In genomic region chr7:118817741-118818140, GRCm38 (mm10) we compare ENCODE assay signal across 27 mouse cellular contexts. TPM values are rescaled to one million over a fixed set of nuclear protein-coding genes. Genes with fewer than 3 reads are reported as not detected.
A peak's percentile ranks its signal among the peaks of the same experiment; 100 is the strongest.
DNase-seq lines count a peak whose midpoint lies in the region; ATAC-seq and TF ChIP-seq lines count a peak whose summit lies in the region.
"Had no signal": no experiment of that assay in that cellular context is flagged by ENCODE, and none has a peak within 500 bp of the region (broad histone marks: within the 10 kb centered on the region; RNA-seq: fewer than 3 reads in every experiment).

No protein-coding gene starts in this region.

- 83% methylated on average over 7 of the region's 7 CpGs for WGBS in kidney, postnatal 0 days
- WGBS in kidney, embryonic 14.5 days = 89% methylated on average over 7 of the region's 7 CpGs
- 88% methylated on average over 7 of the region's 7 CpGs for WGBS in intestine, embryonic 16.5 days

- no peak overlapping the region for H3K4me3 ChIP-seq in kidney, postnatal 0 days (replicated peaks; ENCODE audit: low read depth, low read length)
- no peak overlapping the region for H3K4me3 ChIP-seq in kidney, embryonic 14.5 days (ENCODE audit: low read length)
- H3K4me3 ChIP-seq in E14TG2a.4 (replicated peaks; ENCODE audit: low read length) = peak overlapping the region; percentile 35
- H3K4me3 ChIP-seq in intestine, embryonic 16.5 days (ENCODE audit: low read length) = no peak overlapping the region
- H3K4me3 ChIP-seq: embryonic facial prominence, embryonic 13.5 days; embryonic facial prominence, embryonic 15.5 days; erythroblast, embryonic 14.5 days; forebrain, embryonic 10.5 days; forebrain, embryonic 12.5 days had no signal

- no peak overlapping the region for H3K4me2 ChIP-seq in kidney, postnatal 0 days (ENCODE audit: low read length)
- H3K4me2 ChIP-seq in kidney, embryonic 14.5 days (replicated peaks; ENCODE audit: low read depth, low read length) = no peak overlapping the region
- H3K4me2 ChIP-seq in intestine, embryonic 16.5 days (ENCODE audit: low read depth, low read length) = no peak overlapping the region
- H3K4me2 ChIP-seq: embryonic facial prominence, embryonic 13.5 days; embryonic facial prominence, embryonic 15.5 days; forebrain, embryonic 12.5 days had no signal

- H3K9ac ChIP-seq in kidney, postnatal 0 days (ENCODE audit: low read depth, low read length) = no peak overlapping the region
- no peak overlapping the region for H3K9ac ChIP-seq in kidney, embryonic 14.5 days (ENCODE audit: low read depth, low read length)
- H3K9ac ChIP-seq in intestine, embryonic 16.5 days (ENCODE audit: low read depth, low read length) = no peak overlapping the region
- H3K9ac ChIP-seq: embryonic facial prominence, embryonic 13.5 days; embryonic facial prominence, embryonic 15.5 days; forebrain, embryonic 12.5 days had no signal

- no peak for TF ChIP-seq CTCF in kidney, postnatal 0 days (IDR thresholded peaks at IDR 0.05; ENCODE audit: low read depth)
- TF ChIP-seq CTCF in E14TG2a.4 (conservative IDR thresholded peaks at IDR 0.05; ENCODE audit: low read length) = no peak

- 0 out of 2 replicates have a peak, but pooled peaks have one; percentile 25 for ATAC-seq in kidney, postnatal 0 days (replicated peaks; ENCODE audit: low FRiP score, low read depth)
- no peak for ATAC-seq in kidney, embryonic 14.5 days (ENCODE audit: low FRiP score, low TSS enrichment)
- ATAC-seq in intestine, embryonic 16.5 days = no peak
- ATAC-seq: activated CD4-positive, CD25-positive, alpha-beta regulatory T cell, adult 4 months; forebrain, embryonic 14.5 days; forebrain, embryonic 16.5 days; Patski had no signal

- 0 out of 2 replicates have a peak, but pooled peaks cover 28% of the 10 kb centered on the region for H3K36me3 ChIP-seq in kidney, postnatal 0 days (ENCODE audit: insufficient read depth, low read length)
- H3K36me3 ChIP-seq in kidney, embryonic 14.5 days (ENCODE audit: control insufficient read depth, insufficient read depth, low read length) = peaks cover 22% of the 10 kb centered on the region; the same call in 1 of the 2 replicates
- peaks cover 45% of the 10 kb centered on the region for H3K36me3 ChIP-seq in E14TG2a.4 (ENCODE audit: insufficient read depth, low read length)
- peaks cover 6% of the 10 kb centered on the region; the same call in 1 of the 2 replicates for H3K36me3 ChIP-seq in intestine, embryonic 16.5 days (ENCODE audit: control insufficient read depth, insufficient read depth, low read length)

- DNase-seq in kidney, postnatal 0 days (ENCODE audit: low spot score) = no peak
- DNase-seq in ES-CJ7 (ENCODE audit: low read depth, low spot score) (peak; percentile 57), R1 (ENCODE audit: low read depth, low spot score) (peak; percentile 47)
- no peak for DNase-seq in ovary, postnatal 10 days (ENCODE audit: low spot score)
- DNase-seq in heart, adult 8-10 months (ENCODE audit: low spot score) = no peak
- DNase-seq: adrenal gland, adult 8-10 months; adrenal gland, postnatal 14 days; adrenal gland, postnatal 36 days; cerebellum, adult 11-12 months; cerebellum, adult 2 months; cerebellum, adult 9-10 months; cerebellum, postnatal 10 days; cerebellum, postnatal 36 days; embryo, embryonic 11 days had no signal

- H3K9me3 ChIP-seq in kidney, postnatal 0 days (replicated peaks; ENCODE audit: low read length) = no peaks in the 10 kb centered on the region
- no peaks in the 10 kb centered on the region for H3K9me3 ChIP-seq in kidney, embryonic 14.5 days (ENCODE audit: control insufficient read depth, low read length)
- no peaks in the 10 kb centered on the region for H3K9me3 ChIP-seq in E14TG2a.4 (ENCODE audit: low read length)
- no peaks in the 10 kb centered on the region for H3K9me3 ChIP-seq in intestine, embryonic 16.5 days (ENCODE audit: control insufficient read depth, low read length)
- H3K9me3 ChIP-seq: embryonic facial prominence, embryonic 13.5 days; embryonic facial prominence, embryonic 15.5 days; forebrain, embryonic 10.5 days; forebrain, embryonic 12.5 days; G1E had no signal

- H3K27me3 ChIP-seq in kidney, postnatal 0 days (ENCODE audit: insufficient read depth, low read length) = no peaks in the 10 kb centered on the region
- no peaks in the 10 kb centered on the region for H3K27me3 ChIP-seq in kidney, embryonic 14.5 days (ENCODE audit: control insufficient read depth, insufficient read depth, low read length)
- H3K27me3 ChIP-seq in E14TG2a.4 (ENCODE audit: insufficient read depth, low read length) = no peaks in the 10 kb centered on the region
- no peaks in the 10 kb centered on the region for H3K27me3 ChIP-seq in intestine, embryonic 16.5 days (replicated peaks; ENCODE audit: control insufficient read depth, insufficient read depth, low read length)
- H3K27me3 ChIP-seq: embryonic facial prominence, embryonic 13.5 days; embryonic facial prominence, embryonic 15.5 days; forebrain, embryonic 12.5 days; Patski had no signal

- no peak overlapping the region for H3K27ac ChIP-seq in kidney, postnatal 0 days
- no peak overlapping the region for H3K27ac ChIP-seq in kidney, embryonic 14.5 days (ENCODE audit: low read depth, low read length)
- H3K27ac ChIP-seq in intestine, embryonic 16.5 days (ENCODE audit: low read length) = no peak overlapping the region
- H3K27ac ChIP-seq: embryonic facial prominence, embryonic 13.5 days; embryonic facial prominence, embryonic 15.5 days; forebrain, embryonic 10.5 days; forebrain, embryonic 12.5 days had no signal

- H3K4me1 ChIP-seq in kidney, postnatal 0 days (replicated peaks; ENCODE audit: insufficient read depth, low read length) = no peaks in the 10 kb centered on the region
- no peaks in the 10 kb centered on the region for H3K4me1 ChIP-seq in kidney, embryonic 14.5 days (ENCODE audit: control insufficient read depth, insufficient read depth, low read length)
- peaks cover 62% of the 10 kb centered on the region for H3K4me1 ChIP-seq in E14TG2a.4 (replicated peaks; ENCODE audit: low read depth, low read length)
- H3K4me1 ChIP-seq in intestine, embryonic 16.5 days (ENCODE audit: control insufficient read depth, insufficient read depth, low read length) = no peaks in the 10 kb centered on the region
- H3K4me1 ChIP-seq: embryonic facial prominence, embryonic 13.5 days; embryonic facial prominence, embryonic 15.5 days; forebrain, embryonic 12.5 days had no signal

RNA-seq across cellular contexts. Expression of gene Iqck, which starts 37.8 kb away (rescaled TPM):
- polyA plus RNA-seq in kidney, postnatal 0 days (2015; fragmentation: Nextera tagmentation; extraction: Ambion mirVana) = 2.5 and 2.9 TPM in 2 replicates
- 3.0 and 4.2 TPM in 2 replicates for polyA plus RNA-seq in kidney, embryonic 14.5 days (2014; fragmentation: Nextera tagmentation; extraction: Ambion mirVana)
- polyA plus RNA-seq in intestine, embryonic 16.5 days (2015; fragmentation: Nextera tagmentation; extraction: Ambion mirVana) = 1.5 and 1.7 TPM in 2 replicates
- under 1 TPM; 0.32 to 0.72 (median 0.49) TPM for total RNA-seq in heart, adult 8-10 months (2022)

RNA-seq across cellular contexts. Expression of gene Knop1, which starts 38.3 kb away (rescaled TPM):
- 101 TPM in 2 replicates for polyA plus RNA-seq in kidney, postnatal 0 days (2015; fragmentation: Nextera tagmentation; extraction: Ambion mirVana)
- 144 and 171 TPM in 2 replicates for polyA plus RNA-seq in kidney, embryonic 14.5 days (2014; fragmentation: Nextera tagmentation; extraction: Ambion mirVana)
- 70.8 and 77.7 TPM in 2 replicates for polyA plus RNA-seq in intestine, embryonic 16.5 days (2015; fragmentation: Nextera tagmentation; extraction: Ambion mirVana)
- total RNA-seq in heart, adult 8-10 months (2022) = 10 to 100 TPM; 13.0 to 14.8 (median 14.0) TPM

Comparison
In these comparisons a context has a peak if more than half of its experiments do, and no peak if none do; other contexts are left out.
1. DNase-seq: peak in ES-CJ7 (single experiment) and R1 (single experiment); none in kidney, postnatal 0 days (single experiment), ovary, postnatal 10 days (single experiment) and heart, adult 8-10 months (single experiment).